Mouse (Mus musculus): ENCODE data around the gene Itsn1. TPM values are rescaled to one million over a fixed set of nuclear protein-coding genes. Genes with fewer than 3 reads are reported as not detected.

Itsn1 gene
- polyA plus RNA-seq, 1 experiment, result 68.7 TPM

GRCm38 (mm10) chr16:91850175-91850574 lies 121.1 kb downstream of the Itsn1 start:
- 98% methylated on average over 3 of the region's 3 CpGs for WGBS
- DNase-seq, result no peak
- Histone ChIP-seq H3K27ac (ENCODE audit: insufficient read depth, low read length) (no peak overlapping the region), H3K4me3 (replicated peaks; ENCODE audit: insufficient read depth, low read depth, low read length) (no peak overlapping the region), H3K4me1 (ENCODE audit: control insufficient read depth, insufficient read depth, low read length) (peaks cover 25% of the 10 kb centered on the region), H3K27me3 (ENCODE audit: control insufficient read depth, insufficient read depth, low read length) (no peaks in the 10 kb centered on the region)
- TF ChIP-seq CTCF (IDR thresholded peaks at IDR 0.05; ENCODE audit: borderline replicate concordance, insufficient read depth, low read depth, low read length) (no peak), POLR2A (IDR thresholded peaks at IDR 0.05; ENCODE audit: borderline replicate concordance, insufficient read depth, low read length) (no peak)

- no peak overlapping the region for H3K4me3 ChIP-seq (replicated peaks; ENCODE audit: insufficient read depth, low read depth, low read length)
- H3K27ac ChIP-seq (ENCODE audit: insufficient read depth, low read length), result no peak overlapping the region
- WGBS, result 76% methylated on average over 19 of the region's 19 CpGs
These were observed 122.6 kb downstream of the Itsn1 start for GRCm38 (mm10) chr16:91851456-91852231.

GRCm38 (mm10) chr16:91852753-91853152 lies 123.7 kb downstream of the Itsn1 start:
- H3K27ac ChIP-seq (ENCODE audit: insufficient read depth, low read length), result no peak overlapping the region
- 80% methylated on average over 10 of the region's 10 CpGs for WGBS
- TF ChIP-seq POLR2A (IDR thresholded peaks at IDR 0.05; ENCODE audit: borderline replicate concordance, insufficient read depth, low read length) (no peak), CTCF (IDR thresholded peaks at IDR 0.05; ENCODE audit: borderline replicate concordance, insufficient read depth, low read depth, low read length) (no peak)

More at GRCm38 (mm10) chr16:91851456-91852231, 122.6 kb downstream of the Itsn1 start:
- Histone ChIP-seq H3K27me3 (ENCODE audit: control insufficient read depth, insufficient read depth, low read length) (no peaks in the 10 kb centered on the region), H3K4me1 (ENCODE audit: control insufficient read depth, insufficient read depth, low read length) (peaks cover 21% of the 10 kb centered on the region)
- DNase-seq, result no peak
- TF ChIP-seq POLR2A (IDR thresholded peaks at IDR 0.05; ENCODE audit: borderline replicate concordance, insufficient read depth, low read length) (no peak), CTCF (IDR thresholded peaks at IDR 0.05; ENCODE audit: borderline replicate concordance, insufficient read depth, low read depth, low read length) (no peak)

GRCm38 (mm10) chr16:91853223-91853622 lies 124.1 kb downstream of the Itsn1 start:
- H3K4me3 ChIP-seq (replicated peaks; ENCODE audit: insufficient read depth, low read depth, low read length), result no peak overlapping the region
- 92% methylated on average over 12 of the region's 12 CpGs for WGBS

More at GRCm38 (mm10) chr16:91852753-91853152, 123.7 kb downstream of the Itsn1 start:
- DNase-seq, result no peak
- Histone ChIP-seq H3K4me1 (ENCODE audit: control insufficient read depth, insufficient read depth, low read length) (peaks cover 13% of the 10 kb centered on the region), H3K27me3 (ENCODE audit: control insufficient read depth, insufficient read depth, low read length) (no peaks in the 10 kb centered on the region), H3K4me3 (replicated peaks; ENCODE audit: insufficient read depth, low read depth, low read length) (no peak overlapping the region)

GRCm38 (mm10) chr16:91858695-91859094 lies 129.6 kb downstream of the Itsn1 start:
- TF ChIP-seq CTCF (IDR thresholded peaks at IDR 0.05; ENCODE audit: borderline replicate concordance, insufficient read depth, low read depth, low read length), result no peak
- Histone ChIP-seq H3K4me1 (ENCODE audit: control insufficient read depth, insufficient read depth, low read length) (peaks cover 22% of the 10 kb centered on the region), H3K27ac (ENCODE audit: insufficient read depth, low read length) (peak overlapping the region; percentile 38; the same call in 1 of the 2 replicates), H3K4me3 (replicated peaks; ENCODE audit: insufficient read depth, low read depth, low read length) (no peak overlapping the region), H3K27me3 (ENCODE audit: control insufficient read depth, insufficient read depth, low read length) (no peaks in the 10 kb centered on the region)
- no peak for DNase-seq
- WGBS, result 95% methylated on average over 7 of the region's 7 CpGs

More at GRCm38 (mm10) chr16:91853223-91853622, 124.1 kb downstream of the Itsn1 start:
- TF ChIP-seq CTCF (IDR thresholded peaks at IDR 0.05; ENCODE audit: borderline replicate concordance, insufficient read depth, low read depth, low read length) (no peak), POLR2A (IDR thresholded peaks at IDR 0.05; ENCODE audit: borderline replicate concordance, insufficient read depth, low read length) (no peak)
- no peak for DNase-seq
- Histone ChIP-seq H3K27me3 (ENCODE audit: control insufficient read depth, insufficient read depth, low read length) (no peaks in the 10 kb centered on the region), H3K4me1 (ENCODE audit: control insufficient read depth, insufficient read depth, low read length) (peaks cover 13% of the 10 kb centered on the region), H3K27ac (ENCODE audit: insufficient read depth, low read length) (no peak overlapping the region)

GRCm38 (mm10) chr16:91859203-91859602 lies 130.1 kb downstream of the Itsn1 start:
- WGBS, result 23% methylated on average over 3 of the region's 3 CpGs
- TF ChIP-seq CTCF (IDR thresholded peaks at IDR 0.05; ENCODE audit: borderline replicate concordance, insufficient read depth, low read depth, low read length) (no peak), POLR2A (IDR thresholded peaks at IDR 0.05; ENCODE audit: borderline replicate concordance, insufficient read depth, low read length) (no peak)
- no peak overlapping the region for H3K4me3 ChIP-seq (replicated peaks; ENCODE audit: insufficient read depth, low read depth, low read length)
- DNase-seq, result peak in 1 of 2 experiments; percentile 71
- peak overlapping the region; percentile 38; the same call in 1 of the 2 replicates for H3K27ac ChIP-seq (ENCODE audit: insufficient read depth, low read length)
- H3K27me3 ChIP-seq (ENCODE audit: control insufficient read depth, insufficient read depth, low read length), result no peaks in the 10 kb centered on the region
- peaks cover 22% of the 10 kb centered on the region for H3K4me1 ChIP-seq (ENCODE audit: control insufficient read depth, insufficient read depth, low read length)

- WGBS, result 78% methylated on average over 8 of the region's 8 CpGs
- H3K27me3 ChIP-seq (ENCODE audit: control insufficient read depth, insufficient read depth, low read length), result no peaks in the 10 kb centered on the region
- no peak overlapping the region for H3K4me3 ChIP-seq (replicated peaks; ENCODE audit: insufficient read depth, low read depth, low read length)
- TF ChIP-seq CTCF (IDR thresholded peaks at IDR 0.05; ENCODE audit: borderline replicate concordance, insufficient read depth, low read depth, low read length), result no peak
- TF ChIP-seq POLR2A (IDR thresholded peaks at IDR 0.05; ENCODE audit: borderline replicate concordance, insufficient read depth, low read length), result no peak
- peaks cover 22% of the 10 kb centered on the region for H3K4me1 ChIP-seq (ENCODE audit: control insufficient read depth, insufficient read depth, low read length)
- no peak overlapping the region for H3K27ac ChIP-seq (ENCODE audit: insufficient read depth, low read length)
- DNase-seq, result no peak
These were observed 130.9 kb downstream of the Itsn1 start for GRCm38 (mm10) chr16:91859958-91860357.

Data from cerebellum, adult 2 months (tissue).